Mouse (Mus musculus): ENCODE measurements around the gene Trmt10a. TPM values are rescaled to one million over a fixed set of nuclear protein-coding genes. Genes with fewer than 3 reads are reported as not detected.

Trmt10a gene
- 9.8 and 11.9 TPM in 2 replicates for polyA plus RNA-seq (2016; fragmentation: Nextera tagmentation; extraction: Ambion mirVana)

- H3K9ac ChIP-seq, result peak within 1 kb of the TSS; percentile 66
- WGBS, result under 1% methylated on average over 70 of the region's 70 CpGs
- peaks cover 3% of the 10 kb centered on the region; the same call in 1 of the 2 replicates for H3K4me1 ChIP-seq
- peak within 1 kb of the TSS; percentile 61 for H3K4me3 ChIP-seq
- H3K27me3 ChIP-seq (replicated peaks), result no peaks in the 10 kb centered on the region
- no peaks in the 10 kb centered on the region for H3K9me3 ChIP-seq
- peak within 1 kb of the TSS; percentile 71 for H3K4me2 ChIP-seq (replicated peaks)
- H3K36me3 ChIP-seq, result no peaks in the 10 kb centered on the region
- peak; percentile 98 for ATAC-seq (ENCODE audit: low FRiP score, low read depth)
- peak within 1 kb of the TSS; percentile 93 for H3K27ac ChIP-seq
These were observed at the start of gene Trmt10a for GRCm38 (mm10) chr3:138143315-138144059. TSS of gene Trmt10a (plus strand) at chr3:138143448.

DNA sequence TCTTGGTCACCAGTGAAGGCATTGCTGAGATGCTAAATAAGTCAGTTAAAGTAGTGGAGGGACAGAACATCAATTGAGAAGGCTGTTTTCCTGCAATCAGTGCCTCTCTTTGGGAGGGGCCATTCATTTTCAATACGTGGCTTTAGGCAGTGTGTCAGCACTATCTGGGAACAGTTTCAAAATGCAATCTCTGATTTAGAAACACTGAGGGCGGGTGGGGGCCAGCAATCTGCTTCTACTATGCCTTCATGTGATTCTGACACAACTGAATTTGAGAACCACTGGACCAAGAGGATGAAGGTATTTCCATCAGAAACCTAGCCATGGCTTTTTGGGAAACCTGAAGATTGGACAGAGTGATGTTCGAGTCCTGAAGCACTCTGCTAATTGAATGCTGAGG is 47.9 kb upstream of the Trmt10a start:
- 88% methylated on average over 3 of the region's 3 CpGs for WGBS
- H3K27ac ChIP-seq, result no peak overlapping the region

DNA sequence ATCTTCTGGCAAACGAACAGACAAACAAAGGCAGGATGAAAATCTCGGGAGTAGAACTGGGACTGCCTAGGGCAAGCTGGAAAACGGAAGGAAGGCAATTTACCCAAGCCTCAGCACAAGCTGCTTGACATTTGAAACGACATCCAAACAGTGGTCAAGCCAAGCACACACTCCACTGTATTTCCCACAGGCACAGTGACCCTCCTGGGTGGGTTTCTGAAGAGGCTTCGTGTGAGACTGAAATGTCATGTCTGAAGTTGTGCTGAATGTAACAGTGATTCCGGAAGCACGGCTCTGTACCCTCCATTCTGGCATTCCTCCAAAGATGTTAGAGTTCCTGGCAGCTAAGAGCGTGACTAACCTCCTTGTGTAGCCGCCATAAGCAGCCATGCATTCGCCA is 47.5 kb upstream of the Trmt10a start:
- peak; percentile 46; the same call in 1 of the 2 replicates for ATAC-seq (ENCODE audit: low FRiP score, low read depth)
- Histone ChIP-seq H3K9ac (no peak overlapping the region), H3K4me3 (no peak overlapping the region), H3K27me3 (replicated peaks) (no peaks in the 10 kb centered on the region), H3K27ac (no peak overlapping the region), H3K36me3 (no peaks in the 10 kb centered on the region), H3K4me2 (replicated peaks) (no peak overlapping the region), H3K9me3 (no peaks in the 10 kb centered on the region), H3K4me1 (no peaks in the 10 kb centered on the region)
- 73% methylated on average over 10 of the region's 10 CpGs for WGBS

More for the DNA sequence above, 47.9 kb upstream of the Trmt10a start:
- ATAC-seq (ENCODE audit: low FRiP score, low read depth), result no peak
- Histone ChIP-seq H3K4me1 (no peaks in the 10 kb centered on the region), H3K4me2 (replicated peaks) (no peak overlapping the region), H3K36me3 (no peaks in the 10 kb centered on the region), H3K4me3 (no peak overlapping the region), H3K9ac (no peak overlapping the region), H3K9me3 (no peaks in the 10 kb centered on the region), H3K27me3 (replicated peaks) (no peaks in the 10 kb centered on the region)

DNA sequence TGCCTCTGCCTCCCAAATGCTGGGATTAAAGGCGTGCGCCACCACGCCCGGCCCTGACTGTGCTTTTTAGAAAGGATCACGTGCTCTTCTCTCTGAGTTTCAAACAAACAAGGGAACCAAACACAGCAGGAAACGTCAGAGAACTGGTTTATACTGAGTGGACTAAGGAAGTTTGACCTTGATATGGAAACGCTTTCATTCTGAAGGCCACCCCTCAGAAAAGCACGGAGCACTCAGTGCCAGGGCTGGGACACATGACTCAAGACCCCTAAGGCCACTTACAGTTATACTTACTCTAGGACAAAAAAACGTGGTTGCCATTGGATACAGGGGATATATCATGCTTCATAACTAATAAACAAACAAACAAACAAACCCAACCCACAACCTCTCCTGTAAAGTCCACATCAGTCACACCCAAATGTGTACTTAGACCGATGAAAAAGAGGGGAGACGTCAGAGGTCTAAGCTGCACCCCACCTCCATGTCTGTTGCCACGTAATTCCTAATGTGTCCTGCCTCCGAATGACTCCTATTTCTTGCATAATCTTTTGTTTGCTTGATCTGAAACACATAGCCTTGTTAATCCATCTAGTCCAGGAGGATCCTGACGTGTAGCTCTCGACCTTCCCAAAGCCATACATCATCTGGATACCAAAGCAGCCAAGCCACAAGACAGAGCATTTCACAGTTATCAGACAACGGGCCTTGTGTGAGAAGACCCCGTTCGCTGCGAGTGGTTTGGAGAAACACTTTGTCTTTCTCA is 46.8 kb upstream of the Trmt10a start:
- WGBS, result 85% methylated on average over 19 of the region's 19 CpGs
- ATAC-seq (ENCODE audit: low FRiP score, low read depth), result 0 out of 2 replicates have a peak, but pooled peaks have one; percentile 8

GRCm38 (mm10) chr3:138097718-138098117 is 45.5 kb upstream of the Trmt10a start:
- WGBS, result 78% methylated on average over 1 of the region's 1 CpGs

More for the DNA sequence above, 46.8 kb upstream of the Trmt10a start:
- H3K27me3 ChIP-seq (replicated peaks), result no peaks in the 10 kb centered on the region
- no peaks in the 10 kb centered on the region for H3K36me3 ChIP-seq
- H3K4me2 ChIP-seq (replicated peaks), result no peak overlapping the region
- no peak overlapping the region for H3K4me3 ChIP-seq
- H3K27ac ChIP-seq, result no peak overlapping the region
- no peaks in the 10 kb centered on the region for H3K9me3 ChIP-seq
- no peak overlapping the region for H3K9ac ChIP-seq
- no peaks in the 10 kb centered on the region for H3K4me1 ChIP-seq

DNA sequence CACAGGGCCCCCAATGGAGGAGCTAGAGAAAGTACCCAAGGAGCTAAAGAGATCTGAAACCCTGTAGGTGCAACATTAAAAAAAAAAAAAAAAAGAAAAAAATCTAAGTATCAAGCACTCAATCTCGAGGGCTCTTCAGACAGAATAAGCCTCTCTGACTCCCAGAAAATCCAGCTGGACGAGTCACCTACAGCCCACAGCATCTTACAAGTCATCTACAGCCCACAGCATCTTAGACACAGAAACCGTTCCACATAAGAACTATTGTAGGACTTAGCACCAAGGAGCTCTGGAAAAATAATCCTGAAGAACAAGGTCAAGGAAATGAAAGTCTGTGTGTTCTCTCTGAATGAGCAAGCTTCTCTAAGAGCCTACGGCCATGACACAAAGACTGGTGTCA is 41.3 kb upstream of the Trmt10a start:
- ATAC-seq (ENCODE audit: low FRiP score, low read depth), result no peak

More at GRCm38 (mm10) chr3:138097718-138098117, 45.5 kb upstream of the Trmt10a start:
- Histone ChIP-seq H3K4me2 (replicated peaks) (no peak overlapping the region), H3K4me1 (no peaks in the 10 kb centered on the region), H3K9me3 (no peaks in the 10 kb centered on the region), H3K9ac (no peak overlapping the region), H3K27ac (no peak overlapping the region), H3K4me3 (no peak overlapping the region), H3K27me3 (replicated peaks) (no peaks in the 10 kb centered on the region), H3K36me3 (no peaks in the 10 kb centered on the region)
- ATAC-seq (ENCODE audit: low FRiP score, low read depth), result no peak

DNA sequence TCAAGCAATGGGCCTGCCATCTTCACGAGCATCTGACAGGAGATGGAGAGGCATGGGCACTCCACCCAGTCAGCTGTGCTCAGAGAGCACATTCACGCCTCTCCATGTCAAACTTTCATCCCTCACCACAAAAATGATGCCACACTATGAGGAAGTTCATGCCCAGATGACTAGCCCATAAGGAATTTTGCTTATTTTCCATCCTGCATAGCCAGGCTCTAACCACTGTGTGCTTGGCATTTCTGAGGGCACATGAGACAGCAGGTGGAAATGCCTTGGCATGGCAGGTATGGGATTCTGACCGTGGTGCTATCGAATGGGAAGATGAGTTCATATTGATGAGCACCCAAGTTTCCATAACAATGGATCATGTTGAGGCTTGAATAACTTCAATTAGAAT is 39.6 kb upstream of the Trmt10a start:
- H3K27me3 ChIP-seq (replicated peaks), result no peaks in the 10 kb centered on the region
- 92% methylated on average over 4 of the region's 4 CpGs for WGBS

More for the DNA sequence above, 41.3 kb upstream of the Trmt10a start:
- H3K9me3 ChIP-seq, result no peaks in the 10 kb centered on the region
- no peak overlapping the region for H3K4me2 ChIP-seq (replicated peaks)
- H3K27me3 ChIP-seq (replicated peaks), result no peaks in the 10 kb centered on the region
- no peak overlapping the region for H3K27ac ChIP-seq
- H3K4me3 ChIP-seq, result no peak overlapping the region
- H3K9ac ChIP-seq, result no peak overlapping the region
- H3K4me1 ChIP-seq, result no peaks in the 10 kb centered on the region
- 91% methylated on average over 4 of the region's 4 CpGs for WGBS
- H3K36me3 ChIP-seq, result no peaks in the 10 kb centered on the region

DNA sequence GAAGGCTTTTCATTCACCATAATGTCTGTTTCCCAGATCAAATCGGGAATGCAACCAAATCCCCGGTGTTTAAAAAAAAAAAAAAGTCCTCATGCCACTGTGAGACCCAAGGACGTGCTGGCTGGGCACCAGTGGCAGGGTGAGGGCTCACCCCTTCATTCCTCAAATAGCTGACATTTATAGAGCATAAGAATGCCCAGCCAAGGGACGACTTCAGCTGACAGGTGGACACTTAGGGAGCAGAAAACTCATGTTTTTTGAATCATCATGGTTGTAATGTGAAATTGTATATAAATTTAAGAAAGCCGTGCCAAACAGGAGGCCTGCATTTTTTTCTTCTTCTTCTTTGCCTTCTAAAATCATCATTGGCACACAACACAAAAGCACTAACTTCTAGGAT is 38.2 kb upstream of the Trmt10a start:
- Histone ChIP-seq H3K27ac (no peak overlapping the region), H3K4me3 (no peak overlapping the region), H3K4me2 (replicated peaks) (no peak overlapping the region), H3K36me3 (no peaks in the 10 kb centered on the region), H3K9me3 (no peaks in the 10 kb centered on the region), H3K27me3 (replicated peaks) (no peaks in the 10 kb centered on the region), H3K4me1 (no peaks in the 10 kb centered on the region), H3K9ac (no peak overlapping the region)
- 69% methylated on average over 5 of the region's 5 CpGs for WGBS
- no peak for ATAC-seq (ENCODE audit: low FRiP score, low read depth)

More for the DNA sequence above, 39.6 kb upstream of the Trmt10a start:
- no peak overlapping the region for H3K4me2 ChIP-seq (replicated peaks)
- no peaks in the 10 kb centered on the region for H3K4me1 ChIP-seq
- H3K4me3 ChIP-seq, result no peak overlapping the region
- ATAC-seq (ENCODE audit: low FRiP score, low read depth), result no peak
- no peaks in the 10 kb centered on the region for H3K36me3 ChIP-seq
- H3K27ac ChIP-seq, result no peak overlapping the region
- no peak overlapping the region for H3K9ac ChIP-seq
- H3K9me3 ChIP-seq, result no peaks in the 10 kb centered on the region

DNA sequence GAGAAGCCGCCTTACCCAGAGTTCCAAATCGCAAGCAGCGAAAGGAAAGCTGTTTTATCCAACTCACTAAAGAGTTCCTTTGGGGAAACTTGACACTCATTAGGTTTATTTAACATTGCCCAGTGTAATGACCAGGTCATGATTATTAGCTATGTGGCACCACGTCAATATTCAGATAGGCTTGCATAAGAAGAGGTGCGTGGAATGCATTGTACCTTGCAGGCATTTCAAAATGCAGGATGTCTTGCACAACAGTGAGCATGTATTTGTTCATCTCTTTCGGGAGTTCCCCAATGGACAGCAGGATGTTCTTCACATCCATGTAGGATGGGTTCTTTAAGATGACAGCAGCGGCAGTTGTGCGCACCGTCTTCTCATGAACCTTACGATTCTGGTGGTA is 36.4 kb upstream of the Trmt10a start:
- Histone ChIP-seq H3K4me3 (no peak overlapping the region), H3K9ac (no peak overlapping the region), H3K4me2 (replicated peaks) (no peak overlapping the region), H3K4me1 (no peaks in the 10 kb centered on the region), H3K27ac (no peak overlapping the region), H3K36me3 (no peaks in the 10 kb centered on the region), H3K27me3 (replicated peaks) (no peaks in the 10 kb centered on the region), H3K9me3 (no peaks in the 10 kb centered on the region)
- no peak for ATAC-seq (ENCODE audit: low FRiP score, low read depth)
- WGBS, result 95% methylated on average over 10 of the region's 10 CpGs

- no peak overlapping the region for H3K4me2 ChIP-seq (replicated peaks)
- no peaks in the 10 kb centered on the region for H3K27me3 ChIP-seq (replicated peaks)
- no peak overlapping the region for H3K4me3 ChIP-seq
- no peaks in the 10 kb centered on the region for H3K9me3 ChIP-seq
- H3K4me1 ChIP-seq, result no peaks in the 10 kb centered on the region
- no peak overlapping the region for H3K9ac ChIP-seq
- no peak overlapping the region for H3K27ac ChIP-seq
- no peaks in the 10 kb centered on the region for H3K36me3 ChIP-seq
- WGBS, result 91% methylated on average over 19 of the region's 19 CpGs
- ATAC-seq (ENCODE audit: low FRiP score, low read depth), result peak; percentile 37; the same call in 1 of the 2 replicates
These were observed 32.1 kb upstream of the Trmt10a start for GRCm38 (mm10) chr3:138110910-138111782.

- 90% methylated on average over 17 of the region's 17 CpGs for WGBS
- Histone ChIP-seq H3K9me3 (no peaks in the 10 kb centered on the region), H3K4me2 (replicated peaks) (no peak overlapping the region), H3K27ac (no peak overlapping the region), H3K4me3 (no peak overlapping the region), H3K27me3 (replicated peaks) (no peaks in the 10 kb centered on the region), H3K36me3 (no peaks in the 10 kb centered on the region), H3K9ac (no peak overlapping the region), H3K4me1 (no peaks in the 10 kb centered on the region)
- no peak for ATAC-seq (ENCODE audit: low FRiP score, low read depth)
These were observed 29.1 kb upstream of the Trmt10a start for GRCm38 (mm10) chr3:138114106-138114505.

DNA sequence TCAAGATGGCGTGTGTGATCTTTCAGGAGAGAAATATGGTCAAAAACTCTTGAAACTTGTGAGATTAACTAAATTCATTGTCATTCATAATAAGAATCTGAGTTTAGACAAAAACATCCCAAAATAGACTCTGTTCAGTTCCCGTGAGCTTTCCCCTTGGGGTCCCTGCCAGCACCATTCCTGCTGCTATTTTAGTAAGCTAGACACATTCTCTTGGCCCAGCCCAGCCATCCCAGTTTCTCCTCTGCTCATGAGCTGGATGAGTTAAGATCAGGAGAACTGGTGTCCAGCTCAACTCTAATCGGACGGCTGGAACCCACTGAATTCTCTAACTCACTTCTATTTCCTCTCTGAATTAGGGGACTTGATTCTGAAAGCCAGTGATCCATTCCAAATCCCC is 26.4 kb upstream of the Trmt10a start:
- ATAC-seq (ENCODE audit: low FRiP score, low read depth), result no peak
- Histone ChIP-seq H3K27ac (no peak overlapping the region), H3K9ac (no peak overlapping the region), H3K9me3 (no peaks in the 10 kb centered on the region), H3K4me2 (replicated peaks) (no peak overlapping the region), H3K36me3 (no peaks in the 10 kb centered on the region), H3K4me3 (no peak overlapping the region), H3K4me1 (no peaks in the 10 kb centered on the region), H3K27me3 (replicated peaks) (no peaks in the 10 kb centered on the region)
- 93% methylated on average over 4 of the region's 4 CpGs for WGBS
